Mouse (Mus musculus) embryonic fibroblast, embryonic 13.5 days (primary cell): ENCODE results near the gene Dlg2.

ENCODE experiments used
- CTCF ChIP-seq: IDR thresholded peaks from 2 replicates; pipeline ENCODE4 v1.5.1; 2011; ENCODE audit warnings: mild to moderate bottlenecking, control low read depth, low read length, moderate library complexity, borderline replicate concordance; ENCODE audit not compliant: insufficient read depth
- POLR2A ChIP-seq: IDR thresholded peaks from 2 replicates; pipeline ENCODE4 v1.6.1; 2011; ENCODE audit warnings: low read depth, mild to moderate bottlenecking, control low read depth, low read length, moderate library complexity

DNA sequence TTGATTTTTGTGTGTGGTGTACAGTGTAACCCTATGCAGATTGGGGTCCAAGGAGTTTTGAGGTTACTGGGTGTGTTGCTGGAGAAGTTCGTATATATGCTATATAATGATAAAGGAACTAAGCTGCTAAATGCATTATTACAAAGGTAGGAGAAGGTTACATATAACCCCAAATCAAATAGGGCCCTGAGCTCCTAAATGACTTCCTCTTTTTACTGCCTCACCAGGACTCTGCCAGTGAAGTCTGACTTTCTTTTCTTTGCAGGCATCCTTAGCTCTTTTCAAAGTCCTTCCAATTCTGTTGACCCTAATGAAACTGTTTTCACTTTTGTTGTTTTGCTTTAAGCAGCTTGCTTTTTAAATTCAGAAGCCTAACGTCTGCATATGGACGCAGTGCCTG lies 1016.8 kb downstream of the Dlg2 start:
- TF ChIP-seq CTCF (no peak), POLR2A (no peak)
